Mouse (Mus musculus): ENCODE results near the gene Fto. TPM values are rescaled to one million over a fixed set of nuclear protein-coding genes. Genes with fewer than 3 reads are reported as not detected.
A peak's percentile ranks its signal among the peaks of the same experiment; 100 is the strongest.

Gene Fto
- total RNA-seq (2021), result 100 to 1,000 TPM; 116 to 125 TPM
- long read RNA-seq, experiment 1, transcript Fto-201 (9 exons, 3,564 nt), result major isoform, 74 of 96 reads
- long read RNA-seq, experiment 1, partial matches to known transcripts, result 16 of 96 reads
- long read RNA-seq, experiment 1, other reads (novel, unspliced or antisense), result 6 of 96 reads
- long read RNA-seq, experiment 2, transcript Fto-201 (9 exons, 3,564 nt), result major isoform, 57 of 83 reads
- long read RNA-seq, experiment 2, partial matches to known transcripts, result 19 of 83 reads
- long read RNA-seq, experiment 2, other reads (novel, unspliced or antisense), result 7 of 83 reads

DNA sequence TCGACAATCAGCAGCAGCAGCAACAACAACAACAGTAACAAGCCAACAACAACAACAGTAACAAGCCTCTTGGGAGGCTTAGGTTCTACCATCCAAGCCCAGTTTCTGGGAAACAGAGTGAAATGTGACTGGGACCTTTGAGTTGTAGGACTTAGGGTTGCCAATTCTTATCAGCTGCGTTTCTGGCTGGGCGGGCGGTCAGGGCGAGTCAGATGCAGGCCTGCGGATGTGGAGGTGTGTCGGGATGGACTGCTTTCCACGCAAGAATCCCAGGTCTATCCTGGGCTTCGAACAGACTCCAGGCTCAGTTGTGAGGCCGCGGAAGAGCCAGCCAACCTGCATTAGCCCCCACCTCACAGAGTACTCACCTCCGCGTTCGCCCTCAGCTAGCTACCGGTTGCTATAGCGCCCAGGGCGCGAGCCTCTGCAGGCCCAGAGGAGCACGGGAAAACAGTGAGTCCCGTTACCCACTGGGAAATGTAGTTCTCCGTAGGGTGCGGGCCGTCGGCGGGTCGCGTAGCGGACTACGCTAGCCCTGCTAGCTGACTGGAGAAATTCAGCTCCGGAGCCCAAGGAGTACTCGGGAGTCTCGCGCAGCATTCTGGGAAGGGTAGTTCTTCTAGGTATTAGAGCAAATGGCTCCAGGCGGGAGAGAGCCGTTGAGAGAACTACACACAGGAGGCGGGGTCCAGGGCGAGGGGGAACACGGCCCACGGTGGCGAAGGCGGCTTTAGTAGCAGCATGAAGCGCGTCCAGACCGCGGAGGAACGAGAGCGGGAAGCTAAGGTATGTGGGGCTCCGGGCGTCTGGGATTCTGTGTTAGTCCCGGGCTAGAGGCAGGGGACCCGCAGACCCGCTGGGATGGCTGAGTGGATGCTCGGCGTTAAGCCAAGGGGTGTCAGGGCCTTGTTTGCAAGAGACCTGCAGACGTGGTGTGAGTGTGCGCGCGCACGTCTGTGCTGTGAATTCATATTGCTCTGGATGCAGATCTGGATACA, at the start of gene Fto, which contains the start of gene Rpgrip1l:
TSS of gene Fto (plus strand) at position 691 of the 998 bp plus-strand sequence.
TSS of gene Rpgrip1l (minus strand) at position 428 of the 998 bp plus-strand sequence.
- DNase-seq, result peak; percentile 86

DNA sequence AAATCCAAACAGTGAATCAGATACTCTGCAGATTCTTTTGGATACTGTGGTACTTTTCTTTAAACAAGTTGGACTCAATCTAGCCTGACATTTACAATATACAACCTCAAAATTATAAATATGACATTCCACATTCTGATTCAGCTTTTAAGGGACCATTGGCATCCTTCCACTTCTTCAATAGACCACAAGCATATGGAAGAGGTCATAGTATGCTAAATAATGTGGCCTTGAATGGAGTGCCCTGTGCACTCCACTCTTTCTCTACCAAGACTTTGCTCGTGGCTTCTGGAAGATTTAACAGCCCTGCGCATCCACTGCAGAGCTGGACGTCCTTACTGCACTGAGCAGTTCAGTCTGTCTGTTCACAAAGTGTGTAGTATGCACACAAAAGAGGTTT, 49.4 kb upstream of the Fto start:
- no peak for DNase-seq

DNA sequence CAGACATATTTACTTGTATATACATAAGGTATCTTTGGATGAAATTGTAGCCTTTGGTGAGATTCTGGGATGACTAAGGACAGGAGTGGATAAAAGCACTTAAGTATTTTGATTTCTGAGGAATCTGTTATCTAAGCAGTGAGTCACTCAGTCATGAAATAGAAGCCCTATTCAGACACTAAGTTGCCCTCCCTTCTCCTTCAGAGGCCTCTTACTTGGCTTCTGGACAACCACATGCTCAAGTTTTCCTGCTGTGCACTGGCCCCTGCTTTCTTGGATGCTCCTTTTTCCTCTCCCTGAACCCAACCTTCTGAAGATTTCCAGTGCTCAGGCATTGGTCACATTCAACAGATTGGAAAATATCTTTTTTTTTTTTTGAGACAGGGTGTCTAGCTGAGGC, 48.8 kb upstream of the Fto start:
- no peak for DNase-seq

DNA sequence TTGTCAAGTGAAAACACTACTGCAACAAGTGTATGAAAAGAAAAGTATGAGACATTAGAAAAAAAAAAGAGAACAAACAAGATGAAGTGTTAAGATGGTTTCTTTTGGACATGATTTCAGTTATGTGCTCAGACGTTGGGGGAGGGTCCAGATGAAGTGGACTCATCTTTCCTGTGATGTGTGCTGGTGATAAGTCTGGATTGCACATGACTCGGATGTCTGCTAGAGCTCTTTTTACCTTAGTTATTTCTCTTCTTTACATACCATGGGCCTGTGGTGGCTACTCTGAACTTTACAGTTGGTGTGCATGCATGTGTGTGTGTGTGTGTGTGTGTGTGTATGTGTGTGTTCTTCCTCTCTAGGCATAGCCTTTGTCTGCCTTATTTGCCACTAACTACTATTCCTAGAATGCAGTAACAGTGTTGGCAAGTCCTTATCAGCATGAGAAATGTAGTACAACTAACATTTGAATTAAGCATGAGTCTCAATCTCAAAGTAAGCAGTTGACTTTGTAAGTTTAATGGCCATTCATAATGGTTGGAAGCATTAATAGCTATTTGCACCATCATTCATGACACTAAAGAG, 43.9 kb upstream of the Fto start:
- no peak for DNase-seq

DNA sequence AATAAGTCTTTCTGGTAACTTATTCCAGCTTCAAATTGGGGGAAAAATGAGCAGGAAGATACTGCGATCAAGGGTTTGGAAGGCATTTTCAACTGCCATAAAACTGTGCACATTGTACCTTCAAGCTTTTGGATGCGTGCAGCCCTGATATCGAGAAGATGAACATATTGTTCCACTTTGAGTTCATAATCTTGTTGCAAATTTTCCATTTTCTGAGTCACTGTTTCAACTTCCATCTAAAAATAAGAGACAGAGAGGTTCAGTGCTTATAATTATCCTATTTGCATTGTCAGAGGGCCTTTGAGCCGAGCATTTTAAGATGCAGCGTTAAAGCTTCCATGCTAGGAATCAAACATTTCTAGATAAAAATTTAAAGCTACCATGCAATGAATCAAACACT, 39.8 kb upstream of the Fto start:
- no peak for DNase-seq

DNA sequence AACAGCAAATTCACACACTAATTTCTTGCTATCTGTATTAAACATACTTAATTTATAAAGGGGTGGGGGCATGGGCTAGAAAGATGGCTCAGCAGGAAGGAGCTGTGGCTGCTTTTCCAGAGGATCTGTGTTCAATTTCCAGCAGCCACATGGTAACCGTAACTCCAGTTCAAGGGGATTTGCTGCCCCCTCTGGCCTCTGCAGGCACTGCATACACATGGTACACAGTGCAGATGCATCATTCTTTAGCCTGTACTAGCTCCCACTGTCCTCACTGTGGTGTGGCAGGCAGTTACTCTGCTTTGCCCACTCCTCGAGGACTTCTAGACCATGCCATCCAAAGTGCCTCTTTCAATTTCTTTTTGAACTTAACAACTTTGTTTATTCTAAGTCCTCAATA, 37.0 kb upstream of the Fto start:
- no peak for DNase-seq

DNA sequence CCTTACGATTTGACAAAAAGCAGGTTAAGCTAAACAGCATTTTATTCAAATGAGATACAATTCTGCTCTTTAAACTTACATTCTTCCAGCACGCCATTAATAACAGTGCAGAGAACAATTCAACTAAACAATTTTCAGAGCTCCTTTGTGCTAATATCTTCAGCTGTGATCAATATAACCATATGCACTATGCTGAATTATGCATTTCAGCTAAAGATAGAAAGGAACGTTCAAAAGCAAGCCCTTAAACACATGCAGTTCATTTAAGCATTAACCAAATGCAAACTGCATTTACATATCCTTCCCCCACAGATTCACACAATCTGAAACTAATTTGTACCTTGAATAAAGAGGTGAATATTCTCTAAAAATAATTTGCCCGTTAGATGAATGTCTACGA, 35.3 kb upstream of the Fto start:
- no peak for DNase-seq

DNA sequence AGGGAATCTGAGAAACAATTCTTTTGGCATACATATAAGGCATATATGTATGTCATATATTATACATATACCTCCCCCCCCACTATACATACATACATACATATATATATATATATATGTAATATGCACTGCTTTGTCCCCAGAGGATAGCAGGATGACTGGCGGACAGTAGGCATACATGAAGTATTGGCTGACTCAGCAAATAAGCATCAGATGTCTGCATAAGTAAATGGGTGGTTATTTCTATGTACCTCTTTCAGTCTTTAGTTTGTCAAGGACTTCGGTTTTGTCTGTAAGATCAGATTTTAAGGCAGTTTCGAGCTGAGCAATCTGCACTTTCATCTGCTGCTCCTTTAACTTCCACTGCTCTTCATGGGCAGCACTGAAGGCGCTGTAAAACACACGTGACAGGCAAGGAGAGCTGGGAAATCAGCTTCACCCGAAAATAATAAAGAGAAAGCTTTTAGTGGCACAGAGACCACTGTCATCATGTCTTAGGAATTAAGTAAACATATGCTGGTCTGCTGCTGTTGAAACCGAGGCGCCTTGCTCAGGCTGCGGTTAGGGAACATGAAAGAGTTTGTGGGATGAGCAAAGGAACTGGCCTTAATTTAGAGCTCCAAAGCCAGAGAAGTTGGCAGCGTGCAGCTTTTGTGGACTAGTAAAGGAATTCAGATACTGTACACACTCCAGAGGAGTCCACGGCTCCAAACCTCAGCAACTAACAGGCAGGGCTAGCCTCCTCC, 32.7 kb upstream of the Fto start:
- peak; percentile 22 for DNase-seq

DNA sequence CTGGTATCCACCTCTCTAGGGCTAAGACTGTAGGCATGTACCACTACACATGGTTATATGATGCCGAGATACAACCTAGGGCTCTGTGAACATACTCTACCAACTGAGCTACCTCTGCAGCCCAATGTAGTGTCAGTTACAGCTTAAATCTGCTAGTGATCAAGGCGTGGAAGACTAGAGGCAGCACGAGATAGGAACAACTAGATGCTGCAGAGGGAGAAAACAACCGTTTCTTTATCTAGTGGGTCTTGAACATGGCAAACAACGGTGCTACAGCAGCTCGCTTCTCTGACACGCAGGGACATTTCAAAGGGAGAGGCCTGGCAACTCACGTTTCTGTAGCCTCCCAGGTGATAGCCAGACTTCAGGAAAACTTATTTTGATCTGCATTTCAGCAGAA, 31.8 kb upstream of the Fto start:
- DNase-seq, result no peak

DNA sequence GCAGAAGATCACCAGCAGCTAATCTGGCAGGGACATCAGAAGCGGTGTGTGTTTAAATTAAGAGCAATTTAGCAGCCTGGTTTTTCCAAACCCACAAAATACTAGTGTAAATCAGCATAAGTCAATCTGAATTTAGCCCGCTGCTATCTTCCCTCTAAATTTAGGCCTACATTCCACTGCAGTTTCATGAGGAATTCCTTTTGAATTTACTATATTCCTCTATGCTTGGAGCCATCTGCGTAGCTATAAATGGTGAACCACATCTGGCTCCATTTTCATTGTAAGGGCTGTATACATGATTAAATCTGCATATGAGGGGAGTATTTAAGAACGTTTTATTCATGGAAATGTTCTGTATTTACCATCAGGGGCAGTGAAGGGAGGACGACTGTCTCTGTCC, 30.7 kb upstream of the Fto start:
- no peak for DNase-seq

DNA sequence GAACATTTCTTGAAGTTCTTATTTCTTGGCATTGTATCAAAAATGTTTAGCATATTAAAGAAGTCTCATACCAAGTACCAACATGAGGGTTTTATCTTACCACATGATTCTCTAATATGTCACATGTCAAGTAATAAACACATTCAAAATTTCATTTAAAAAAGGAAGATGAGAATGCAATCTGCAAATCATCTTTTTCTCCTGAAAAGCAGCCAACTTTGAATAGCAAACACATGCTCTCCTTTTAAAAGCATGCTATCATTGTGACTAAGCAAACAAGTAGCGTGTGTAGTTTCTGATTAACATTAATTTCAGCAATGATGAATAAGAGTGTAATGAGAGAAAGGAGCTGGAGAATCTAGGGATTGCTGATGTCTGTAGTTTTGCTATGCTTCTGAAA, 29.5 kb upstream of the Fto start:
- DNase-seq, result no peak

DNA sequence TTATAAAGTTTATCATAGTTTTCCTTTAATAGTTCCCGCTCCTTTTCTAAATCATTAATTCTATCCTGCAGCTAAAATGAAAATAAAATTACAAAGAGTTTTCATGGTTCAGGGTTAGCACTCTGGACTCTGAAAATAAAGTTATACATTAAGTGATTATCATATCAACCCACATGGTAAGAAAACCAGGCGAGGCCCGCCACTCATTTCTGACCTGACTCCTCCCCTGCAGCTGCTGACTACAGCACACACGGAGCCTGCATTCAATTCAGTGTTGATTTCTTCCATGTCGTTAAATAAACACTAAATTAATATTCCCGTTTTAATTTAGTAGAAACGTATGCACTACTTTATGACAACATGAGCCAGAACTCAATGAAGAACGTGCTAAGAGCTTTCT, 27.1 kb upstream of the Fto start:
- DNase-seq, result no peak

DNA sequence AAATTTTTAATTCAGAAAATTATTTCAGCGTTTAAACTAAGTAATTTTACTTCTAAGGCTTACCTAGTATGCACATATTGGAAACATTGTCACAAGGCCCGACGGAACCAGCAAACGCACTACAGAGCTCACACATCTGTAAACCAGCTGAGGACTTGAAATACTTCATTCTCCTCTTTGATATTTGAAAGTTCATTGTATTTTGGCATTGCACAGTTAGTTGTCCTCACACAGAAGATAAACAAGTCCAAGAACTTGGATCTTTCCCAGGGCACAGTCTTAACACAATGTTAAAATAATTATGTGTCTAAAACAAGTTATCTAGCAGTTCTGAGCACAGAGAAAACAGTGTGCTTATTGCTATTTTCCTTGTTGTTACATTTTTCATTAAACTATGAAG, 22.7 kb upstream of the Fto start:
- DNase-seq, result no peak

DNA sequence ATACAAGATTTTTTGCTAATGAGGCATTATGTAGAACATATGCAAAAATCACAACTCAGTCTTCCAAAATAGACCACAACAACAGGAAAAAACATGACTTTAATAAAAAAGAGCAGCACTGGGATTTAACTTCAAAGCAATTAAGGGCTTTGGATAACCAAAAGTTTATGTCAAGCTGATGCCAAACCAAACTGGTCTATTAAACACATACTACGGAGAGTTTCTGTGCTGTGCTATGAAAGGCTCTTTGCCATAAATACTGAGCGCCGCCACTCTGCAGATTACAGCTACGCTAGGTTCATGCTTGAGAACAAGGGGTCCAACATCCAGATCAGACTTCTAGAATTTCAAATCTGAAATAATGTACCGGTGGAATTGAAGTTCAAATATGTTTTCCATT, 17.5 kb upstream of the Fto start:
- no peak for DNase-seq

DNA sequence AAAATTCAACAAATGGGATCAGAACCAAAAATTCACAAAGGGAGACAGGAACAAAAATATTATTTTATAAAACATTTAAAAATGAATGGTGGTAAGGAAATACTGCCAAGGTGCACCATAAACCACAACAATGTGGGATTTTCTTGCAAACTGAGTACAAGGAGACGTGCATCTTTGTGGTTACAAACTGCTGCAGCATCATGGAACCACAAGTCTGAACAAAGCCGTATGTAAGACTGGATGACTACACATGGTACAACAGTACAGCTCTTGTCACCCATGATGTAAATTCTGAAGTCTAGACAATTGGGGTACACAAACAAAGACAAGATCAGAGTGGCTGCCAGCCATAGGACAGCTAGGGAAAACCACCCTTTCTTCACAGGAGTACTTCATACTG, 14.7 kb upstream of the Fto start:
- DNase-seq, result no peak

DNA sequence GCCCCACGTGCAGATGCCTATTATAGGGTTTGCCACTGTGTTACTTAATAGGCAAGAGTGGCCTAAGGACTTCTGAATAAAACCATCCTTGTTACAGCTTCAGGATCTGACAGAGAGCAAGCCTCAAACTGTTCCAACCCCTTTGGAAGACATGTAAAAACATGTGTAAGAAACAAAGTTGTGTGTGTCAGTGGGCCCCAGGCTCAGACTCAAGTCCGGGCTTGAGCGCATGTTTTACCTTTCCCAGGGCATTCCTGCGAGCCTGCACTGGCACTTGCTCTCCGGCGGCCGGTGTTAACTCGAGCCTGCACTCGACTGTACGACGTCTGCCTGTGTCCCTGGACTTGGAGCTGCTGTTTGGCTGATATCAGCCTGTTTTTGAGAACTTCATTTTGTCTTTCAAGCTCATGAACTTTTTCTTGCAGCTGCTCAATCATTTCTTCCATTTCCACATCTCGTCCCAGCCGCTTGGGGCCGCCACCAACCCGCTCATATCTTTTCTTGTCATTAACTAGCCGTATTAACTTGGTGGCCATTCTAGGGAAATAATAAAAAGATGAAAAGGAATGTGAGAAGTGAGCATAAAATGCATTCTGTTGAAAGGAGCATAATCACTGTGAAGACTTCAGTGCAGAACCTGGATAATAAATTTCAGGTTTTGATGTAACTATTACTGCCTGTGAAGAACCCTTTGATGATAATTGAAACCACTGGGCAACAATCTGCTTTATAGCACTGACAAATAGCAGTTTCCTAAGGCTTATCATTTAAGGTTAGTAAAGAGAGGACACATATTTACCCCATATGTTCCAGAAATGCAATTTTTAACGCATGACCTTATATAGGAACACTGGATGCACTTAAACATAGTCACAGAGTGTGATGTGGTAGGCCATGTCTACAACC, 8.6 kb upstream of the Fto start:
- DNase-seq, result peak; percentile 37

DNA sequence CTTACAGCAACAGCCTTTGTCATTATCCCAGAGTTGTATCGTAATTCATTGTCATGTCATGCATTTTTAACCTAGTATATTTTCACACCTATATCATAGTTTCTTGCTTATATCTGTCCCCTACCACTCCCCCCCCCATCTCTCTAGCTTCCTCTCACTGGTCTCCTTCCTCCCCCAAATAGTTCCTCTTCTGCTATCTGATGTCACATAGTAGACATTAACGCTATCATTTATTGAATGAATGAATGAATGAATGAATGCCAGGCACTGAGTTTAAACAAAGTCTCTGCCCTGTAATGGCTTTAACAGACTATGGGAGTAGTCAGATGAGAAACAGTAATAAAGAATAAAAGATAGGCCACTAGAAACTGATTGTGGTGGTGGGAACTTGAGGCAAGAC, 983 bp upstream of the Fto start:
- no peak for DNase-seq

DNA sequence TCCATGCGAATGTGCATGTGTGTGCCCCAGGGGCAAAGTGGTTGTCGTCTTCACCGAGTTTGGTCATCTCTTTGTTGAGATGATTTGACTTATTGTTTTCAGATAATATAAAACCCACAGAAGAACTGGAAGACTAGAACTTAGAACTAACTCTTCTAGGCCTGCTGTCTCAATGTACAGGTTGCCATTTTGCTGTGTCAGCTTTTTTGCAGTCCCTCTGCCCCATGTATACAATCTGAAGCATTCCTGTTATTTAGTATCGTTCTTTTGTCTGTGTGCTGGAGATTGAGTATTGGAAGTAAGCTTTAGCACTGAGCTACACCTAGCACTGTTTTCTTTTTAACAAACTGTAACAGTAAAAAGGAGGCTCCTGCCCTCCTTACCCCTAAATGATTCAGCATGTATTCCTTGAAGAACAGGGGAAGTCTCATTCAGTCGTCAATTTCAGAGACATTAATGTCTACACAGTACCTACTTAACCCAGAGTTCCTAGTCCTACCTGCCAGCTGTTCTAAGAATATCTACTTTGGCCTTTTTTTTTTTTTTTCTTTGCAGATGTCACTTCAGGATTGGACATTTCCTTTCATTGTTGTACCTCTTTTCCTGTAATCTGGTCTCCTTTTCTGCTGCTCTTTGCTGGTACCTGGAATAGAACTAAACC, 4.4 kb downstream of the Fto start:
- DNase-seq, result no peak

DNA sequence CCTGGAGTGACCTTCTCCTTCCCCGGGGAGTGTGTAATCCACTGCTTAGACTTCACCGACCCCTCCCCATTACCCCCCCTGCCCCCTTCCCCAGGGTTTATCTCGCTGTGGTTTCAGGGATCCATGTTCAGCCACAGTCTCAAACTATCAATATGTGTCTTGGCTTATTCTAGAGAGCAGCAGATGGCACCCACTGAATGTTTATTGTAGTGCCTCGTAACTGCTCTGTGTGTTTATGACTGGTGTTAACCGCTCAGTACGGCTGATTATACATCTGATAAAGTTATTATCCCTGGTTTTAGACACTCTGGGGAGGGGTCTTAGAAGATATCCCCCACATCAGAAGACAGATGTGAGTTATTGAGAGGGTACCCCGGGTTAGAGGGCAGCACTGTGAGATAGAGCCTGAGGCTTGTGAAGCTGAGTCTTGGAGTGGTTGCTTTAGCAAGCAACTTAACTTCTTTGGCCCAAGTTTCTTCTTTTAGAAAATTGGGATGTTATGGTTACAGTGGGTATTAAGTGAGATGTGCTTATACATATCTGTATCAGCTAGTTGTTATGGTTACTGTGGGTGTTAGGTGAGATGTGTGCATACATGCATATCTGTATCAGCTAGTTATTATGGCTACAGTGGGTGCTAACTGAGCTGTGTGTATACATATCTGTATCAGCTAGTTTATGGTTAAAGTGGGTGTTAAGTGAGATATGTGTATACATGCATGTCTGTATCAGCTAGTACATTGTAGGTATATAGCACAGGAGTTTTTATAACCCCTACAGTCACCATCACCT, 5.8 kb downstream of the Fto start:
- DNase-seq, result no peak

DNA sequence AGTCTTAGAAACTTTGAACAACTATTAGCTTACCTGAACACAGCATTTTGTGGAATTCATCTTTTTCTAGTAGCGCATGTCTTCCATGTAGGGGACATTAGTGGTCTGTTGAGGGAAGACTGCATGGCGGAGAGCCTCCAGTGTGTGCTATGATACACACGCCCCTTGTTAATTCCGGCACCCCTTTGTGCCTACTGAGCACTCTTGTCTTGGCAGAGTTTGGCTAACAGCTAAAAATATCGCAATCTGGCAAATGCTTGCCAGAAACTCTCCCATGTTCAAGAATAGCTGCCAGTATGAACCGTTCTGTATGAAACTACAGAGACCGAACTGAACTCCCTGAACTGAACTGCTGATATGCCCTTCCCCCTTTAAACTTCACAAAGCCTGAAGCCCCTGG, 10.2 kb downstream of the Fto start:
- no peak for DNase-seq

Measured in gastrocnemius, postnatal 10 days (tissue).